Comparison of ENCODE assay signal across 9 mouse cellular contexts in the genomic region with DNA sequence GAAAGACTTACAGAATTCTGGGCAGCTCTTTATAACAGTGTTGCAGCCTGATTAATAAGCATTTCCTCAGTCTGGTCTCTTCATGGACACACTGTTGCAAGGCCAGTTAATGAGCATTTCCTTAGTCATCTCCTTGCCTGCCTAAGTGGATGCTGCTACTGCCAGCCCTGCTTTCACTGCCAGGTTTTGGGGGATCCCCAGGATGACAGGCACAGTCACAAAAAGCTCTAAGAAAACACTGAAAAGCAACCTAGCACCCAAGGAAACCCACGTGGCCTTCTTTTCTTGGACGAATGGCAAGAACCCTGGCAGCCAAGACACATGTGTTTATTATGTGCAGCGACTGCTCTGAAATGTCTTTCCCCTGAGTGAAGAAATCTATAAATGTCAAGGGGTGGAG. TPM values are rescaled to one million over a fixed set of nuclear protein-coding genes. Genes with fewer than 3 reads are reported as not detected.
DNase-seq lines count a peak whose midpoint lies in the region; ATAC-seq lines count a peak whose summit lies in the region.
"Had no signal": no experiment of that assay in that cellular context is flagged by ENCODE, and none has a peak within 500 bp of the region (broad histone marks: within the 10 kb centered on the region; RNA-seq: fewer than 3 reads in every experiment).

No protein-coding gene starts in this region.

- no peak overlapping the region for H3K9ac ChIP-seq in intestine, embryonic 16.5 days (ENCODE audit: low read depth, low read length)
- H3K9ac ChIP-seq in intestine, embryonic 15.5 days = no peak overlapping the region
- no peak overlapping the region for H3K9ac ChIP-seq in limb, embryonic 15.5 days
- no peak overlapping the region for H3K9ac ChIP-seq in midbrain, embryonic 13.5 days (replicated peaks)

- no peaks in the 10 kb centered on the region for H3K9me3 ChIP-seq in intestine, embryonic 16.5 days (ENCODE audit: control insufficient read depth, low read length)
- no peaks in the 10 kb centered on the region for H3K9me3 ChIP-seq in intestine, embryonic 15.5 days
- no peaks in the 10 kb centered on the region for H3K9me3 ChIP-seq in limb, embryonic 15.5 days
- no peaks in the 10 kb centered on the region for H3K9me3 ChIP-seq in midbrain, embryonic 13.5 days

- no peak overlapping the region for H3K4me3 ChIP-seq in intestine, embryonic 16.5 days (ENCODE audit: low read length)
- H3K4me3 ChIP-seq in intestine, embryonic 15.5 days (replicated peaks) = no peak overlapping the region
- H3K4me3 ChIP-seq in limb, embryonic 15.5 days = no peak overlapping the region
- no peak overlapping the region for H3K4me3 ChIP-seq in midbrain, embryonic 13.5 days (replicated peaks)

- H3K27ac ChIP-seq in intestine, embryonic 16.5 days (ENCODE audit: low read length) = peak overlapping the region; percentile 14; the same call in 1 of the 2 replicates
- H3K27ac ChIP-seq in intestine, embryonic 15.5 days = no peak overlapping the region
- peak overlapping the region; percentile 22; the same call in 1 of the 2 replicates for H3K27ac ChIP-seq in limb, embryonic 15.5 days
- H3K27ac ChIP-seq in midbrain, embryonic 13.5 days = no peak overlapping the region

- 57% methylated on average over 3 of the region's 3 CpGs for WGBS in intestine, embryonic 16.5 days
- 50% methylated on average over 3 of the region's 3 CpGs for WGBS in intestine, embryonic 15.5 days
- 35% methylated on average over 3 of the region's 3 CpGs for WGBS in limb, embryonic 15.5 days
- WGBS in midbrain, embryonic 13.5 days = 72% methylated on average over 3 of the region's 3 CpGs

- ATAC-seq in intestine, embryonic 16.5 days = no peak
- ATAC-seq in intestine, embryonic 15.5 days = no peak
- no peak for ATAC-seq in limb, embryonic 15.5 days (ENCODE audit: insufficient number of reproducible peaks, low FRiP score, low TSS enrichment, low read depth)
- no peak for ATAC-seq in midbrain, embryonic 13.5 days

- peaks cover 22% of the 10 kb centered on the region for H3K4me1 ChIP-seq in intestine, embryonic 16.5 days (ENCODE audit: control insufficient read depth, insufficient read depth, low read length)
- H3K4me1 ChIP-seq in intestine, embryonic 15.5 days (replicated peaks) = peaks cover 10% of the 10 kb centered on the region; the same call in 1 of the 2 replicates
- peaks cover 18% of the 10 kb centered on the region for H3K4me1 ChIP-seq in limb, embryonic 15.5 days
- no peaks in the 10 kb centered on the region for H3K4me1 ChIP-seq in midbrain, embryonic 13.5 days (replicated peaks)

- no peak overlapping the region for H3K4me2 ChIP-seq in intestine, embryonic 16.5 days (ENCODE audit: low read depth, low read length)
- no peak overlapping the region for H3K4me2 ChIP-seq in intestine, embryonic 15.5 days (replicated peaks)
- no peak overlapping the region for H3K4me2 ChIP-seq in limb, embryonic 15.5 days
- H3K4me2 ChIP-seq in midbrain, embryonic 13.5 days (replicated peaks) = no peak overlapping the region

- no peaks in the 10 kb centered on the region for H3K27me3 ChIP-seq in intestine, embryonic 16.5 days (replicated peaks; ENCODE audit: control insufficient read depth, insufficient read depth, low read length)
- H3K27me3 ChIP-seq in intestine, embryonic 15.5 days (replicated peaks) = no peaks in the 10 kb centered on the region
- no peaks in the 10 kb centered on the region for H3K27me3 ChIP-seq in limb, embryonic 15.5 days
- no peaks in the 10 kb centered on the region for H3K27me3 ChIP-seq in midbrain, embryonic 13.5 days

- H3K36me3 ChIP-seq in intestine, embryonic 16.5 days (ENCODE audit: control insufficient read depth, insufficient read depth, low read length) = peaks cover 2% of the 10 kb centered on the region; the same call in 1 of the 2 replicates
- 0 out of 2 replicates have a peak, but pooled peaks cover 3% of the 10 kb centered on the region for H3K36me3 ChIP-seq in intestine, embryonic 15.5 days
- H3K36me3 ChIP-seq in limb, embryonic 15.5 days = no peaks in the 10 kb centered on the region
- H3K36me3 ChIP-seq in midbrain, embryonic 13.5 days = no peaks in the 10 kb centered on the region

- DNase-seq in 3T3-L1 (ENCODE audit: low read depth, low spot score) = peak; percentile 37
- peak; percentile 14 for DNase-seq in NIH3T3 (ENCODE audit: low read depth)
- no peak for DNase-seq in adrenal gland, postnatal 25 days
- DNase-seq: kidney, postnatal 4 days; thymus, postnatal 36 days had no signal

RNA-seq across cellular contexts. Expression of gene Thsd4, which starts 41.8 kb away (rescaled TPM):
- polyA plus RNA-seq in intestine, embryonic 16.5 days (2015; fragmentation: Nextera tagmentation; extraction: Ambion mirVana) = 17.5 and 20.2 TPM in 2 replicates
- polyA plus RNA-seq in intestine, embryonic 15.5 days (2015; fragmentation: Nextera tagmentation; extraction: Ambion mirVana) = 23.2 and 25.8 TPM in 2 replicates
- 27.9 and 31.6 TPM in 2 replicates for polyA plus RNA-seq in limb, embryonic 15.5 days (2015; fragmentation: Nextera tagmentation; extraction: Ambion mirVana)
- polyA plus RNA-seq in midbrain, embryonic 13.5 days (2015; fragmentation: Nextera tagmentation; extraction: Ambion mirVana) = 8.0 and 9.9 TPM in 2 replicates
- total RNA-seq in adrenal gland, postnatal 25 days (2021) = 5.8 and 7.2 TPM in 2 replicates

Comparison
In these comparisons a context has a peak if more than half of its experiments do, and no peak if none do; other contexts are left out.
1. H3K27ac ChIP-seq: peak in intestine, embryonic 16.5 days (single experiment) and limb, embryonic 15.5 days (single experiment); none in intestine, embryonic 15.5 days (single experiment) and midbrain, embryonic 13.5 days (single experiment).